Mouse (Mus musculus): ENCODE data around the gene Idua. TPM values are rescaled to one million over a fixed set of nuclear protein-coding genes. Genes with fewer than 3 reads are reported as not detected.

Gene Idua
- polyA plus RNA-seq, 1 experiment from 2014 or later: 13.1 TPM

GRCm38 (mm10) chr5:108670785-108671184, 10.7 kb downstream of the Idua start:
- H3K36me3 ChIP-seq: peaks cover 23% of the 10 kb centered on the region
- H3K9me3 ChIP-seq: no peaks in the 10 kb centered on the region
- no peak overlapping the region for H3K4me3 ChIP-seq (replicated peaks)
- H3K4me2 ChIP-seq: no peak overlapping the region
- no peak for ATAC-seq (ENCODE audit: insufficient number of reproducible peaks, insufficient read depth, low FRiP score, low TSS enrichment, low read depth)
- H3K9ac ChIP-seq (replicated peaks): no peak overlapping the region
- H3K4me1 ChIP-seq (replicated peaks): peaks cover 18% of the 10 kb centered on the region
- no peaks in the 10 kb centered on the region for H3K27me3 ChIP-seq
- no peak overlapping the region for H3K27ac ChIP-seq

DNA sequence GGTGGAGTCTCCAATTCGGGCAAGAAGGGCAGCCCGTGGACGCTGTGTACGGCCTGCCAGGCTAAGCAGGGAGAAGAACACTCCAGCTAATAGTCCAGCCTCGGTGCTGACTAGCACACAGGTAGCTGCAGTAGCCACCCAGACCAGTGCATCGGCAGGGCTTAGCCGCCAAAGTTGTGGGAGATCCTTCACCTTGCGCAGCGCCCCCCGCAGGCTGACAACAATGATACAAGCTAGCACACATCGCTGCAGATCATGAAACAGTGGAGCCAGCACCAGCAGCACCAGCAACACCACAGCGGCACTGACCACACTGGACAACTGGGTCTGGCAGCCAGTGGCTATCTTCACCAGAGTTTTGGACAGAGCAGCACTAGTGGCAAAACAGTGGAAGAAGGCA, 11.6 kb downstream of the Idua start:
- H3K4me2 ChIP-seq: no peak overlapping the region
- H3K9ac ChIP-seq (replicated peaks): no peak overlapping the region
- H3K9me3 ChIP-seq: no peaks in the 10 kb centered on the region
- peaks cover 23% of the 10 kb centered on the region for H3K36me3 ChIP-seq
- H3K27ac ChIP-seq: no peak overlapping the region
- no peaks in the 10 kb centered on the region for H3K27me3 ChIP-seq
- WGBS: 94% methylated on average over 12 of the region's 12 CpGs
- ATAC-seq (ENCODE audit: insufficient number of reproducible peaks, insufficient read depth, low FRiP score, low TSS enrichment, low read depth): no peak
- H3K4me1 ChIP-seq (replicated peaks): peaks cover 21% of the 10 kb centered on the region
- H3K4me3 ChIP-seq (replicated peaks): no peak overlapping the region

DNA sequence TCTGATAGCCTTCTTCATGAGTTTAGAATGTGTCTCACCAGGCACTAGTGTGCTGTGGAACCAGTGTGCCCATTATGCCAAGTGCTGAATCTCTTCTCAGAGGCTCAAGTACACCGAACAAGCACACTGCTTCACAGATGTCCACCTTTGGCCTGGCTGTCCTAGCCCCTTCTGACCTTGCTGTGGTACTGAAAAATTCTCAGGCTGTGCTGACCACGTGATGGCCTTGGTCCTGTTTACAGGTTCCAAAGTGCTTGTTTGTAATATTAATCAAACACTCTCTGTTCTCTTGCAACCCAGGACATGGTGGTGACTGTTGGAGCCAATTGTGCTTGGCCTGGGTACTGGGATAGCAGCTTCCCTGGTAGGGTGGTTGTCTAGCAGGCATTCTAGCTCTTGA, 14.5 kb downstream of the Idua start:
- ATAC-seq (ENCODE audit: insufficient number of reproducible peaks, insufficient read depth, low FRiP score, low TSS enrichment, low read depth): no peak
- Histone ChIP-seq H3K36me3 (peaks cover 23% of the 10 kb centered on the region), H3K9me3 (no peaks in the 10 kb centered on the region), H3K9ac (replicated peaks) (no peak overlapping the region), H3K27ac (no peak overlapping the region), H3K27me3 (no peaks in the 10 kb centered on the region), H3K4me2 (no peak overlapping the region), H3K4me1 (replicated peaks) (peaks cover 31% of the 10 kb centered on the region), H3K4me3 (replicated peaks) (no peak overlapping the region)
- 85% methylated on average over 2 of the region's 2 CpGs for WGBS

DNA sequence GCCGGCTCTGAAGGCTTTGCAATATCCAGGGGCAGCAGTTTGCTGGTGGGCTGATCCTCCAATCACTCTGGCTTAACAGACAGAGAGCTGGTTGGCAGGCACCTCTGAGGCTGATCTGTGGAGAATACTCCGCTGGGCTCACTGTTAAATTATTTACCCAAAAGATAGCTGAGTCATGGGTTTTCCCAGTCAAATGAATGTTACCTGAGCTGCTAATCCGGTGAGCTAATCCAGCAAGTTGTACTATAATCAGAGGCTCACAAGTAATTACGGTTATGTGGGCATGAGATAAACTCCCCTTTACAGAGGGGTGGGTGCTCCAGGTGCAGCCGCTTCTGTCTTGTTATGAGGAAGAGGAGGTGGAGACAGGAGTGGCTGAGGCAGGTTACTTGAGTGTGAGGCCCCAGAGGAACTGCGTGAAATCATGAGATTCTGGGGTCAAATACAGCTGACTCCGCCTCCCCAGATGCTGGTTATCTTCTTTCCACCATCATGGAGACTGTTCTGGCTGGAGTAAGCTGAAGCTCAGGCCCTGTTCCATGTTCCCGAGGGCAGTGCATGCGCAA, 15.2 kb downstream of the Idua start, which contains the start of gene Slc26a1:
Gene Slc26a1, minus strand, starts transcription at position 319 of the 566 bp plus-strand sequence.
- 81% methylated on average over 9 of the region's 9 CpGs for WGBS
- Histone ChIP-seq H3K9me3 (no peaks in the 10 kb centered on the region), H3K4me2 (no peak within 1 kb of the TSS), H3K4me3 (replicated peaks) (no peak within 1 kb of the TSS), H3K27me3 (no peaks in the 10 kb centered on the region), H3K36me3 (peaks cover 23% of the 10 kb centered on the region), H3K4me1 (replicated peaks) (peaks cover 24% of the 10 kb centered on the region), H3K9ac (replicated peaks) (no peak within 1 kb of the TSS), H3K27ac (no peak within 1 kb of the TSS)
- ATAC-seq (ENCODE audit: insufficient number of reproducible peaks, insufficient read depth, low FRiP score, low TSS enrichment, low read depth): no peak

DNA sequence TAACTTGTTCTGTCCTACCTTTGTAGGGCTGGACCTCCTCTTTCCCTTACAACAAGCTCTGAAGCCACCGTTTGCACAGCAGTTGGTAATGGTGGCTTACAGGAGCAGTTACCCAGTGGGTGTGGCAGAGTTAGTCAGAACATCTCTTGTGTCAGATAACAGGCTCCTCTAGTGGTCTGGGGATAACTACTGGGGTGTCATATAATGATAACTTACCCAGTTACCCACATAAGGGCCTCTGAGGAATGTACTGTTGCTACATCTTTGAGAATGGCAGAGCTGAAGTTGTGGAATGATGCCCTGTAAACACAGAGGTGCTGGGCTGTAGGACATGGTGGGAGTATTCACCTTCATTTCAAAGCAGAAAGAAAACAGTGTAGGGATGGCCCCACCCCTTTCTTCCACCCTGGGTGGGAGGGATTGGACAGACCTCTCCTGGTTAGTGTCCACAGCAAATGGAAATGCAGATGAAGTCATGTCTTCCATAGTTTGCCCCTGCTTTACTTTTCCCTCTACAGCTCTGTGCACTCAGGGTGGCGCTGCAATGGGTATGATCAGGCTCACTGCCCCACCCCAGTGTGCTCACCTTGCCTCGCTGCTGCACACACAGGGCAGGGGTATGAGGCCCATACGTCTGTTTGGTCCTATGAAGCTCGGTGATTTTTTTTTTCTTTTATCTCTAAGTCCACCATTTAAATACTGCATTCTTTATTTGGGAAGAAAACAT, 16.8 kb downstream of the Idua start:
- 8% methylated on average over 5 of the region's 5 CpGs for WGBS
- no peak for ATAC-seq (ENCODE audit: insufficient number of reproducible peaks, insufficient read depth, low FRiP score, low TSS enrichment, low read depth)

DNA sequence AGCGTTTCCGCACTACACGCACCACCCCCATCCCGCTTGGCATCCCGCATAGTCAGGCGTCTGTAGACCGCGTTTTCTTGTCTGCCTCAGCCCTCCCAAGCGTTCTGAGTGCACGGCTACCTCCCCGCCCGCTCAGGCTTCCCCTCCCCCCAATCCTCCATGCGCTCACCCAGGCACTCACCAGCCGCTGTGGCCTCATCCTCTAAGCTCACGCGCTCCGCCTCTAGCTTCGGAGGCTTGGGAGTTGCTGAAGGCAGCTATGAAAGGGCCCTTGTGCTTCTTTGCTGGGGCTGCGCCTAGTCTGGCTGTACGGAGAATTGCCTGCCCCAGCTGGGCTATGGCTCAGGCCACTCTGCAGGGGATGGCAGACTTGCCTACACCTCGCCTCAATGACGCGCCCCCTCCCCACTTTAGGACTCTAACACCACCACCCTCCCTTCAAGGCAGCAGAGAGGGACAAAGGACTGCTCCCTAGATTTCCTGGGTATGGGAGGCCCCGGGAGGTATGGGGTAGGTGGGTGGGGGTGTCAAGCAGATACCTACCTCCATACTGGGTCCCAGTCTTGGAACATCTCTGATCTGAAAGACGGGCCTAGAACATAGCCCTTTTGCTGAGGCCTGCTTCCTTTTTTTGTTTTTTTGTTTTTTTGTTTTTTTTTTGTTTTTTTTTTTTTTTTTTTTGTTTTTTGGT, 17.6 kb downstream of the Idua start:
- peaks cover 23% of the 10 kb centered on the region for H3K4me1 ChIP-seq (replicated peaks)
- ATAC-seq (ENCODE audit: insufficient number of reproducible peaks, insufficient read depth, low FRiP score, low TSS enrichment, low read depth): peak; percentile 84
- 5% methylated on average over 25 of the region's 25 CpGs for WGBS
- H3K4me3 ChIP-seq (replicated peaks): peak overlapping the region; percentile 37
- H3K27me3 ChIP-seq: no peaks in the 10 kb centered on the region
- H3K9ac ChIP-seq (replicated peaks): peak overlapping the region; percentile 55
- peak overlapping the region; percentile 91 for H3K27ac ChIP-seq
- peaks cover 10% of the 10 kb centered on the region for H3K36me3 ChIP-seq
- H3K4me2 ChIP-seq: peak overlapping the region; percentile 55
- H3K9me3 ChIP-seq: no peaks in the 10 kb centered on the region

More for the DNA sequence above, 16.8 kb downstream of the Idua start:
- Histone ChIP-seq H3K36me3 (peaks cover 18% of the 10 kb centered on the region), H3K9ac (replicated peaks) (peak overlapping the region; percentile 55), H3K4me1 (replicated peaks) (peaks cover 23% of the 10 kb centered on the region), H3K27me3 (no peaks in the 10 kb centered on the region), H3K4me3 (replicated peaks) (peak overlapping the region; percentile 37), H3K9me3 (no peaks in the 10 kb centered on the region), H3K27ac (peak overlapping the region; percentile 91), H3K4me2 (peak overlapping the region; percentile 55)

DNA sequence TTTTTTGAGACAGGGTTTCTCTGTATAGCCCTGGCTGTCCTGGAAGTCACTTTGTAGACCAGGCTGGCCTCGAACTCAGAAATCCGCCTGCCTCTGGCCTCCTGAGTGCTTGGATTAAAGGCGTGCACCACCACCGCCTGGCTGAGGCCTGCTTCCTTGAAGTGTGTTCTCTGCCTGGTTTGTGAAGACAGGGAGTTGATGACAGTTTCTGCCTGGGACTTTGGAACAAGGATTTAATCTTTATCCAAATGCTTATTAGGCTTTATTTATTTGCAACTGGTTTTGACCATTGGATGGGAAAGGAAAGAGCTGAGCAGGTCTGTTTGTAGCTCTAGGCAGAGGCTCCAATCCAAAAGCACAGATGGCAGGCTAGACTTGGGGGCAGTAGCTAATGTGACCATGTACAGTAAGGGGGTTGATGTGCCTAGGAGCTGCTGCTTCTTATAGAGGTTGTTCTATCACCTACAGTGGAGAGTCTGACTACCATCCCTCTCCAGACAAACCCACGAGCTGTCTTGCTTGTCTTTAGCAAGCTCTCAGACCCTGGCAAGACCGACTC, 18.2 kb downstream of the Idua start:
- Histone ChIP-seq H3K4me1 (replicated peaks) (peaks cover 23% of the 10 kb centered on the region), H3K36me3 (peaks cover 3% of the 10 kb centered on the region; the same call in 1 of the 2 replicates), H3K9me3 (no peaks in the 10 kb centered on the region), H3K9ac (replicated peaks) (no peak overlapping the region), H3K27ac (peak overlapping the region; percentile 53), H3K4me3 (replicated peaks) (no peak overlapping the region), H3K4me2 (no peak overlapping the region), H3K27me3 (no peaks in the 10 kb centered on the region)
- 85% methylated on average over 6 of the region's 6 CpGs for WGBS
- ATAC-seq (ENCODE audit: insufficient number of reproducible peaks, insufficient read depth, low FRiP score, low TSS enrichment, low read depth): no peak

DNA sequence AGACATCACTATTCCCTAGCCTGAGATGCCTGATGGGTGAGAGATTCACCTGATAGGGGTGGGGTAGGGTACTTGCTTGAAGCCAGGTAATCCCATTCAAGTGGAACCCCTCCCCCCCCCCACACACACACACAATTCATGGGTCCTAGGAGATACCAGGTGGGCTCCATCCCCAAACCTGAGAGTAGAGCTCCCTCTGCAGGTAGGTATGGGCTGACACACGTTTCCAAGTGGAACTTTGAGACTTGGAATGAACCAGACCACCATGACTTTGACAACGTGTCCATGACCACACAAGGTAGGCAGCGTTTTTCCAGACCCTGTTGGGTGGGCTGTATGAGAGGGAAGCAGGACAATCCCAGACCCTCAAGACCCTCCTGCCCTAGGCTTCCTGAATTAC, 19.8 kb downstream of the Idua start:
- H3K9me3 ChIP-seq: no peaks in the 10 kb centered on the region
- H3K27ac ChIP-seq: no peak overlapping the region
- H3K4me2 ChIP-seq: no peak overlapping the region
- H3K4me1 ChIP-seq (replicated peaks): peaks cover 18% of the 10 kb centered on the region
- ATAC-seq (ENCODE audit: insufficient number of reproducible peaks, insufficient read depth, low FRiP score, low TSS enrichment, low read depth): no peak
- WGBS: 51% methylated on average over 3 of the region's 3 CpGs
- no peak overlapping the region for H3K9ac ChIP-seq (replicated peaks)
- 0 out of 2 replicates have a peak, but pooled peaks cover 7% of the 10 kb centered on the region for H3K36me3 ChIP-seq
- H3K4me3 ChIP-seq (replicated peaks): no peak overlapping the region
- no peaks in the 10 kb centered on the region for H3K27me3 ChIP-seq

- H3K9ac ChIP-seq (replicated peaks): no peak overlapping the region
- 91% methylated on average over 6 of the region's 6 CpGs for WGBS
Measured at GRCm38 (mm10) chr5:108680871-108681270, 20.7 kb downstream of the Idua start.

GRCm38 (mm10) chr5:108689091-108689490, 29.0 kb downstream of the Idua start:
- no peak overlapping the region for H3K4me3 ChIP-seq (replicated peaks)
- H3K4me2 ChIP-seq: no peak overlapping the region
- no peak overlapping the region for H3K27ac ChIP-seq
- H3K36me3 ChIP-seq: peaks cover 11% of the 10 kb centered on the region; the same call in 1 of the 2 replicates
- peaks cover 20% of the 10 kb centered on the region for H3K4me1 ChIP-seq (replicated peaks)
- WGBS: 76% methylated on average over 5 of the region's 5 CpGs
- no peak for ATAC-seq (ENCODE audit: insufficient number of reproducible peaks, insufficient read depth, low FRiP score, low TSS enrichment, low read depth)
- peaks cover 9% of the 10 kb centered on the region; the same call in 1 of the 2 replicates for H3K27me3 ChIP-seq
- H3K9me3 ChIP-seq: no peaks in the 10 kb centered on the region
- H3K9ac ChIP-seq (replicated peaks): no peak overlapping the region

More at GRCm38 (mm10) chr5:108680871-108681270, 20.7 kb downstream of the Idua start:
- H3K9me3 ChIP-seq: no peaks in the 10 kb centered on the region
- H3K4me3 ChIP-seq (replicated peaks): no peak overlapping the region
- H3K4me2 ChIP-seq: no peak overlapping the region
- H3K36me3 ChIP-seq: peaks cover 12% of the 10 kb centered on the region; the same call in 1 of the 2 replicates
- H3K4me1 ChIP-seq (replicated peaks): peaks cover 16% of the 10 kb centered on the region
- H3K27ac ChIP-seq: no peak overlapping the region
- ATAC-seq (ENCODE audit: insufficient number of reproducible peaks, insufficient read depth, low FRiP score, low TSS enrichment, low read depth): no peak
- no peaks in the 10 kb centered on the region for H3K27me3 ChIP-seq

- ATAC-seq (ENCODE audit: insufficient number of reproducible peaks, insufficient read depth, low FRiP score, low TSS enrichment, low read depth): no peak
- no peak overlapping the region for H3K27ac ChIP-seq
- 70% methylated on average over 4 of the region's 4 CpGs for WGBS
- H3K9ac ChIP-seq (replicated peaks): no peak overlapping the region
- peaks cover 9% of the 10 kb centered on the region; the same call in 1 of the 2 replicates for H3K27me3 ChIP-seq
- H3K4me2 ChIP-seq: no peak overlapping the region
- peaks cover 12% of the 10 kb centered on the region for H3K36me3 ChIP-seq
- H3K4me1 ChIP-seq (replicated peaks): peaks cover 33% of the 10 kb centered on the region
- no peaks in the 10 kb centered on the region for H3K9me3 ChIP-seq
- no peak overlapping the region for H3K4me3 ChIP-seq (replicated peaks)
Measured at GRCm38 (mm10) chr5:108691152-108691551, 31.0 kb downstream of the Idua start.

Measured in limb, embryonic 12.5 days (tissue).